Mouse (Mus musculus) lung, postnatal 4 days (tissue): ENCODE results near the gene Gins2.

Source experiments
- DNase-seq, 2 experiments: peaks; one replicate each; pipeline ENCODE4 v3.0.0; 2021

Gene Gins2

GRCm38 (mm10) chr8:120544155-120544554, 44.9 kb downstream of the Gins2 start:
- no peak for DNase-seq

- peak in 1 of 2 experiments; percentile 56 for DNase-seq
These were observed 45.6 kb downstream of the Gins2 start for GRCm38 (mm10) chr8:120543416-120544055.

- DNase-seq = no peak
These were observed 46.1 kb downstream of the Gins2 start for GRCm38 (mm10) chr8:120542995-120543394.

- DNase-seq = no peak
These were observed 49.1 kb downstream of the Gins2 start for GRCm38 (mm10) chr8:120539775-120540625.

GRCm38 (mm10) chr8:120539381-120539774, 49.7 kb downstream of the Gins2 start:
- peak; percentile 61 to 66 for DNase-seq

GRCm38 (mm10) chr8:120538397-120539240, 50.5 kb downstream of the Gins2 start:
- peak; percentile 88 to 94 for DNase-seq

GRCm38 (mm10) chr8:120537818-120538396, 51.2 kb downstream of the Gins2 start:
- peak; percentile 65 to 81 for DNase-seq

- DNase-seq = peak; percentile 90 to 95
These were observed 51.8 kb downstream of the Gins2 start for GRCm38 (mm10) chr8:120537207-120537817.

GRCm38 (mm10) chr8:120536306-120537206, 52.5 kb downstream of the Gins2 start:
- peak; percentile 75 to 84 for DNase-seq

- DNase-seq = peak; percentile 72 to 82
These were observed 53.4 kb downstream of the Gins2 start for GRCm38 (mm10) chr8:120535452-120536305.

- DNase-seq = peak; percentile 89 to 90
These were observed 54.4 kb downstream of the Gins2 start for GRCm38 (mm10) chr8:120534504-120535368.

- DNase-seq = no peak
These were observed 55.0 kb downstream of the Gins2 start for GRCm38 (mm10) chr8:120534080-120534479.

- no peak for DNase-seq
These were observed 55.7 kb downstream of the Gins2 start for GRCm38 (mm10) chr8:120533380-120533779.

- peak in 1 of 2 experiments; percentile 67 for DNase-seq
These were observed 56.4 kb downstream of the Gins2 start for GRCm38 (mm10) chr8:120532517-120533215.

GRCm38 (mm10) chr8:120531775-120532516, 57.2 kb downstream of the Gins2 start:
- DNase-seq = no peak

- no peak for DNase-seq
These were observed 58.0 kb downstream of the Gins2 start for GRCm38 (mm10) chr8:120530954-120531656.

GRCm38 (mm10) chr8:120529226-120529625, 59.9 kb downstream of the Gins2 start:
- peak in 1 of 2 experiments; percentile 62 for DNase-seq
